Mouse (Mus musculus) kidney, postnatal 10 days (tissue): ENCODE results near the gene Dpp8.

Experiments used
- DNase-seq: peaks from one replicate; pipeline ENCODE4 v3.0.0; 2021; ENCODE audit warnings: mixed read lengths

Gene Dpp8

DNA sequence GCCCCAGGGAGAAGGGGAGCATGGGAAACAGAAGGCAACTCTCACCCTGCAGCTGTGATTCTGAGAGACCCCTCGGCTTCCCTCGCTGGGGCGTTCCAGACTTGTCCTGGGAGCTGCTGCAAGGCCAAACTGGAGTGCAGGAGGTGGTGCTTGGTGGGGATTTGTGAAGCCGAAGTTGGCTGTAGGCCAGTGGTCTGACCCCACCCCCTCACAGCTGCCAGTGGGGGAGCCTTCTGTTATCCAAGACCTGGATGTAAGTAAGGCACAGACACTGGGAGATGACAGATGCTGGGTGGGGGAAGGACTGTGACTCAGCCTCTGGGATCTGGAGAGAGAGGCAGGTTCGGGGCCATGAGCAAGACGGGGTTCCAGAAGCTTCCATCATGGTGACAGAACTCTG is 62.0 kb downstream of the Dpp8 start:
- peak; percentile 76 for DNase-seq

DNA sequence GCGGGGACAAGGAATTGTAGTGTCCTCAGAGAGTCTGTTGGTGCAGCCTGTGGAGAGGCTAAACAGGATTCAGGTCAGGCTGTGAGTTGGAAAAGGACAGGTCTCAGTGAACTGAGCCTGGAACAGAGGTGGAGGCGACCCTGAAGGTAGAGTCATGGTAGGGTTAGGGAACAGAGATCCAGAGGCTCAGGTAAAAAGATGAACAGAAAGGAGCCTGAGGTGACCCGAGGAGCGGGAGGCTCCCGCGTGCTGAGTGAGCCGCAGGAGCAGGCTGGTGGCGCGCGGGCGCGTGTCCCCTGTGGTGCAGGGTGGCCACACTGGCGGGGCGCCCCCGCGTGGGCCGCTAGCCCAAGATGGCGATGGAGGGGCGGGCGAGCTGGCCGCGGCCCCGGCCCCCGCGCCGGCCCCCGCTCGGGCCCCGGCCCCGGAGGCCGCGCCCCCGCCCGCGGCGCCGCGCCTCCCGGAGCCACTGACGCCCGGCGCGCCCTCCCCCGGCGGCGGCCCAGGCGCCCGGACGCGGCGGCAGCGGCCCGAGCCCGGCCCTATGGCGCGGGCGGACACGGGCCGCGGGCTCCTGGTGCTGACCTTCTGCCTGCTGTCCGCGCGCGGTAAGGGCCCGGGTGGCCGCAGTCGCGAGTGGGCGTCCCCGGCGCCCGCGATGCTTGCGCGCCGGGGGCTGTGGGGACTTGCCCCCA is 68.9 kb downstream of the Dpp8 start, which contains the start of gene Igdcc4:
TSS of gene Igdcc4 (plus strand) at position 496 of the 695 bp plus-strand sequence.
- peak; percentile 44 for DNase-seq

DNA sequence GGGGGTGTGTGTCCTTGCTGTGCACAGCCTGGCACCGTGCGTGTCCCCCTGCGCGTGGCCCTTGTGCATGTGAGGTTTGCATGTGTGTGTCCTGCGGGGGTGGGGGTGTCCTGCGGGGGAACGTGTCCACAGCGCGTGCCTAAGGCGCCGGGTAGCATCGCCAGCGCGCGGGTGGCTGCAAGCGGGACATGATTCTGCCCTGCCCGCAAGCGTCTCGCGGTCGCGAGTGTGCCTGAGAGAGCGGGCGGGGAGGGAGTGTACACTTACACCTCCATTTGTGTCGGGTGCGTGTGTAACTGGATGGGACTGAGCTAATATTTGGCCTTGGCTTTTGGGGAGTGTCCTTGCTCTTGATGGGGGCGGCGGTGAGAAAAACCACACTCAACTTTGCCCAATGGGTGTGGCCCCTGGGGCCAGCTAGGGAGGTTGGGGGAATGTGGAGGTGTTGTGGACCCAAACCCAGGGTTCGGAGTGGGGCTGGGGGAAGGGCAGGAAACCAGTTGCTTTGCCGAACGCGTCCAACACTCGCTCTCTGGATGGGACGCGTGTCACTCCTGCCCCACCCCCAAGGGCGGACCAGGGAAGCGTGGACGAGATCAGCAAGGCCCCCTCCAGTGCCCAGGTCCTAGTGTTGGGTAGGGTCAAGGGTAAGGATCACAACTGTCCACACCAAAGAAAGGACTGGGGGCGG is 69.6 kb downstream of the Dpp8 start:
- DNase-seq, result peak; percentile 74

DNA sequence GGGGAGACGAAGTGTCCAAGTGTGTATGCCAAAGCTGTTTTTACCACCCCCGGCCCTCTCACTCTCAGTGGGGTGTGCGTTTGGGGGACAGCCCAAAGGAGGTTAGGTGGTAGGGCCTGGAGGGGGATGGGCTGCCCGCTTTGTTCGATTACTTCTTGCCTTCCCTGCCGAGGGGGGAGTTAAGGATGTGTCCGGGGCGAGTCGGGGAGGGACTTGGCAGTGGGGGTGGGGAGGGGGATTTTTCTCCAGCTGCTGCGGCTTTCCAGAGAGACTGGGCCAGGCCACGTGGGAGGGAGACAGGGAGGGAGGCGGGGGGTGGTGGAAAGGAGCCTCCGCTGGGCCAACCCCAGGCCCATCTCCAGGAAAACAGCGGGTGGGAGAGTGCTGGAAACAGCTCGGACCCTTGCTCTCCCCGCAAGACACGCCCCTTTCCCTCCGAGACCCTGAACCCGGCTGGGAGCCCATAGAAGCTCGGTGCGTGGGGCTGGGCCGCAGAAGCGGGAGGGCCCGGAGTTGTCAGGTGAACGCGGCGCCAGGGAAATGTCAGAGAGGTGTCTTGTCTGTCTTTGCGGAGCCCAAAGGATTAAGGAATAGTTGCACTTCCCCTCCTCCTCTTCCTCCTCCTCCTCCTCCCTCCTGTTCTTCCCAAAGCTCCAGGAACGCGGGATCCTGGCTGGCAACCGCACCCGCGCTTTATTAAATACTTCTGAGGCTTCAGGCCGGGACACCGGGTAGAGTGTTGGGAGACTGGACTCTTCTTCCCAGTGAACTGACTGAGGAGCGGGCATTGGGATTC is 70.4 kb downstream of the Dpp8 start:
- peak; percentile 76 for DNase-seq

DNA sequence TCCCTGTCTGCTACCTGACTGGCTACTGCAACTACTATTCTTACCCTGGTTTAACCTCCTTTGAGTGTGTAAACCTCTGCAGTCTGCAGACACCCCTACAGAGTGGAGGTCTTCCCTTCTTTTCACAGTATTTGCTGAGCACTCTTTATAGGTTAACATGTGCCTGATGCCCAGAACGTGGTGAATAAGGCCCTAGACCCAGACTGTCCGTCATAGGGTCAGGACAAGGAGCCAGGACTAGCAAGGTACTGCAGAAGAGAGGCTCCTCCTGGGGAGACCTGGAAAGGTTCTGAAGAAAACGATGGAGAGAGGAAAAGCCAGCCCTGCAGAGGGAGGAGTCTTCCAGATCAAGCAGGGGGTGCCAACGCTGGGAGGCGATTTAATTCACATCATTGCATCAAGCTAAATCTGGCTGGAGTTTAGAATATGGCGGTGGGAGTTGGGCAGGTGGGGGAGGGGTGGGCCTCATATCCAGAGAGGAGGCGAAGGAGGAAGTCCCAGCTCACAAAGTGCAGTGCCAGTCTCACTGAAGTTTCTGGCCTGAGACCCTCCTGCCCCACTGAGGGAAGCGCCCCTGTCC is 71.0 kb downstream of the Dpp8 start:
- no peak for DNase-seq

DNA sequence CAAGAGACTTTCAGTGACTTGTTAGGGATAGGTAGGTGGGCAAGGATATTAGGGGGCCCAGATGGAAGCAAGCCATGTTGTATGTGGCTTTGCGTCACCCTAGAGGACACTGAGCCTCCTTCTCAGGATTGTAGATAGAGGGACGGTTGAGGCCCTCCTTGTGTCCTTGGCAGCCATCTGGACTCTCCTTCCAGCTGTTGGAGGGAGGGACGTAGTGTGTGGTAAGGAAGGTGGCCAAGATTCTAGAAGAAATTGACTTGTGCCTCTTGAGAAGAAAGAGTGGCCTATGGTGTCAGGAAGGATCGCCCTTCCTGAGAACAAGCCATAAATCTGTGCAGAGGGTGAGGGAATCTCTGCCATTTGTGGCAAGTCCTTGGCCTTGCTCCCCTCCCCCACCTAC is 74.6 kb downstream of the Dpp8 start:
- no peak for DNase-seq

DNA sequence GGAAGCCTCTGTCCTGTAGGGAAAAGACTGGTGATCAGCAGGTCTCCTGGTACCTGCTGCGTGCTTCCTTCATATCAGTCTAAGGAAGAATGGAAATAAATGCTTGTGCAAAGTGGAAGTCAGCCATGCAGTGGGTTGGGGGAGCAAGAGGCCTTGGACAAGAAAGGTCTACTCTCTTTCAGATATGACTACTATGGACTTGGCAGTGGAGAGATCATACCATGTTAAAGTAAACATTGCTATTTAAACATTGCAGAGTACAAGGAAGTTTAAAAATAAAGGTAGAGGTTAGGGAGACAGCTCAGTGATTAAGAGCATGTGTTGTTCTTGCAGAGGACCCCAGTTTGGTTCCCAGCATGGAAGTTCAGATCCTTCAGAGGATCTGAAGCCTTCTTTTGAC is 75.7 kb downstream of the Dpp8 start:
- no peak for DNase-seq

DNA sequence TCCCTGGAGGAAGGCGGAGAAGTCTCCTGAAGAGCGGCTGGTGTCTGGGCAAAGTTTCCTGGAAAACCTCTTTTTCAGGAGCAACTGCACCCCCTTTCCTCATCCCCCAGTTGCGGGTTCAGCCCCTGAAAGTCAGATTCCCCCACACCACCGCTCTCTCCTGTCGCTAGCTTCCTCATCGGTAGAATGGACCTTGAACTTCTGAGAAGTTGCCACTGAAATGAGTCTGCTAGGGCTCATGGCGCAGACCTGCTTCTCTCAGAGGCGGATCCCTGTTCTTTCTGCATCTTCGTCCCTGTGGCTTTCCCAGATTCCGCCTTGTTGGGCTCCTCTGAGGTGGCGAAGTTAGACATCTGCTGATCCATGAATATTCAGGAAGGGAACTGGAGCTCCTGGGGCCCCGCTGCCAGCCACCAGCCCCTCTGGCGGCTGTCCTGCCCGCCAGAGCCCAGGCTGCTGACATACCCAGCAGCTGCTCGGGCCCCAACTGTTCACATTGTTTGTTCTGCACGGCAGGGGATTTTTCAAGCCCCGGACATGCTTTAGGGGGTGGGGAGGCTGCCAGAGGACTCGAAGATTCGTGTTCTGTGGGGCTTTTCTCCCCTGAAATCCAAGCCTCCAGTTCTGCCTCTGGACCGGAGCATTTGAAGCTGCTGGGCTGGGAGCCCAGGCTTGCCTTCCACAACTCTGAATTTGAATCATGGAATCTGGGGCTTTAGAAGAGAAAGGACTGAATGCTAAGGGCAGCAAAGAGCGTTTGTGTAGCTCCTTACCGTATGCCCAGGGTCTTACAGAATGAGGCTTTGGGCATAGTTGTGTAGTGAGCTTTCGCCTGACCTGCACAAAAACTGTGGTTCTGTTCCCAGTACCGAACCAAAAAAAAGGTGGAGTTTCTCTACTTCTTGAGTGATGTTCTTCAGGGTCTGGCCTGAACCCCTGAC is 77.2 kb downstream of the Dpp8 start:
- peak; percentile 17 for DNase-seq

DNA sequence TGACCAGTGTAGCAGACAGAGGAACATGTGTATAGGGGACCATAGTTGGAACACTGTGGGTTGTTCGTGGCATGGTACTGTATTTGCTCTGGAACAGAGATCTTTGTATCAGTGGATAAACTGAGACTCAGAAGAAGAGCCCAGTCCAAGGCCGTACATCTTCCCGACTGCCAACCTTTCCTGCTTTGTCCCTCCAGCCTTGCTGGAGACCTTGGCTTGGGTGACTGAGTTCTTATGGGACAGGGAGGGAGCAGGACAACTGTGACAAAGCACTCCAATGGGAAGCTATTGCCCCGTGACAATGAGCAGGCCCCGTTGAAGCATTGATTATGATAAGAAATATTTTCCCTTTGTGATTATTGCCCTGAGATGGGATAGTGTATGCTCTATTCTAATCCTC is 79.5 kb downstream of the Dpp8 start:
- DNase-seq, result no peak

DNA sequence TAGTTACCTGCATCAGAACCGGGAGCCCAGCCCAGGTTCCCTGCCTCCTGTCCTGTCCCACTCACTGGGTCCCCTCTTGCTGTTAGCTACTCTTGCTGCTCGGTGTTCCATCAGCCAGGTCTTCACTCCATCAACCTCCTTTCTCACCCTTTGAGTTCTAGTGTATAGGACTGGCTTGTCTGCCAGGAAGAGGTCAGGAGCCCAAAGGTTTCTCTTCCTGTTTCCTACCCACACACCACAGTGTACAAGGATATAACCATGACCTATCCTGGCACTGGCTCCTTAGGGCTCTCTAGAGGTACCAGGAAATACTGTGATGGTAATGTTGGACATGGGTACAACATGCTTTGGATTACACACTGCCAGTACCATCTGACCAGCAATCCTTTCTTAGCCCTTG is 81.5 kb downstream of the Dpp8 start:
- no peak for DNase-seq

DNA sequence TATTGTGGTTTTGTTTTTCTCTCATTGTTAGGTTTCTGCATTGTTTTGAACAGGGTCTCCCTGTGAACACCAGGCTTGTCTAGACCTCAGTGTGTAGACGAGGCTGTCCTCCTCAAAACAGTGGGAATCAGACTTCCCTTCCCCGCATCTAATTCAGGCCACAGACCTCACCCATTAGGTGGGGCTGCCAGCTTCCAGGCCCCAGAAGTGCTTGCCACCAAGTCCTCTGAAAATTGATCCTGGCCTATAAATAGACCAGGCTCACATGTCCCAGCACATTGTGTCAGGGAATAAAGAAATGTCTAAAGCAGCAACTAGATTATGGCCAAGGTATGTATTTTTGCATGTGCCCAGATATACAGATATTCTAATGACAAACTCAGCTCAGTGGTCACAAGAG is 83.7 kb downstream of the Dpp8 start:
- no peak for DNase-seq

DNA sequence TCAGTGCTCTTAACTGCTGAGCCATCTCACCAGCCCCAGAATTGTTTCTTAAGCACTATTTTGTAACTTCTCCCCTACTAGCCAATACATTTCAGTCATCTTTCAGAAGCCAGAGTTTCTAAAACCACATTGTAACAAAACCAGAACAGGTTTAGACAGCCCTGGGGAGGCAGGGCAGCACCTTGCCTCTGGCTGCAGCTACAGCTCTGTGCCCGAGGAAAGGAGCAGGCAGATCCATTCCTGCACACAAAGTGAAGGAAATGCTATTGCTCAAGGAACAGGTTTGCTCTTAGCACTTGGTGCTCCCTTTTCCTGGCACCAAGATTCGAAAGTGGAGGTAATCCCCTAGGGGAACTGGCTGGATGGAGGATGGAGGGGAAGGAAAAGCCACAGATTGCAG is 85.3 kb downstream of the Dpp8 start:
- DNase-seq, result no peak

DNA sequence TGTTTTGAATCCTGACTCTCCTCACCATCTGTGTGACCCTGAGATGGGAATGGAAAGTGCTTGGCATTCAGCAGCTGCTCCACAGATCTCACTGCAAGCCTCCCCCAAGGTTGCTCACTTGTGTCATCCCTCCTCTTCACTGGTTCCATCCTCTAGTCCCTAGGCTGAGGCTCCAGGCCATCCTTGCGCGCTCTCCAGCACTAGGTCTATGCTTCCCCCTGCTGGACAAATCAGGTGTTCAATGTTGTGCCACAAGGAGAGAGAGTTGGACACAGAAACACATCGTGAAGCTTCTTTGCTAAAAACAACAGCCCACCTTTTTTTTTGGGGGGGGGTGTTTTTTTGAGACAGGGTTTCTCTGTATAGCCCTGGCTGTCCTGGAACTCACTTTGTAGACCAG is 88.7 kb downstream of the Dpp8 start:
- peak; percentile 86 for DNase-seq

DNA sequence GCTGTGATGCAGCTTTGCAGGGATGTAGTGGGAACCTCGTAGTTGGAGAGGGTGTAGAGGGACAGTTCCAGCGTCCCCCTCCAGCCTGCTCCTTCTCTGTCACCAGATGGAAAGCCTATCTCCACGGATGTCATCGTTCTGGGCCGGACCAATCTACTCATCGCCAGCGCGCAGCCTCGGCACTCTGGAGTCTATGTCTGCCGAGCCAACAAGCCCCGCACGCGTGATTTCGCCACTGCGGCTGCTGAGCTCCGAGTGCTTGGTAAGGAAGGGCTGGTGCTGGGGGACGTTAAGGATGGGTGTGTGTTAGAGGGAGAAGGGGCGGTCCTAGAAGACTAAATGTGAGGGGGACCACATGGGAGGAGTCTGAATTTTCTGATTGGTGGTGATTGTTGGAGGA is 90.3 kb downstream of the Dpp8 start:
- peak; percentile 51 for DNase-seq

DNA sequence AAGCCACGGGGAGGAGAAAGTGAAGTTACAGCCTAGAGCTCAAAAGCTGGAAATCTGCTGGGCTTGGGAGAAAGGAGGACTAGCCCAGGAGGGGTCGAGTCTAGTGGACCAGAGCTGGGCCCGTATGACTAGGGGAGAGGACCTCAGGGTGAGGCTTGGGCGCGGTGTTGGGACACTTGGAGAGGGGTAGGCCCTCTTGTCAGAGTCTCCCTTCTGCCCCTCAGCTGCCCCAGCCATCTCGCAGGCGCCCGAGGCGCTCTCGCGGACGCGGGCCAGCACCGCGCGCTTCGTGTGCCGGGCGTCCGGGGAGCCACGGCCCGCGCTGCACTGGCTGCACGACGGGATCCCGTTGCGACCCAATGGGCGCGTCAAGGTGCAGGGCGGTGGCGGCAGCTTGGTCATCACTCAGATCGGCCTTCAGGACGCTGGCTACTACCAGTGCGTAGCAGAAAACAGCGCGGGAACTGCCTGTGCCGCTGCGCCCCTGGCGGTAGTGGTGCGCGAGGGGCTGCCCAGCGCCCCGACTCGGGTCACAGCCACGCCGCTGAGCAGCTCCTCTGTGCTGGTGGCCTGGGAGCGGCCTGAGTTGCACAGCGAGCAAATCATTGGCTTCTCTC is 91.4 kb downstream of the Dpp8 start:
- peak; percentile 83 for DNase-seq

DNA sequence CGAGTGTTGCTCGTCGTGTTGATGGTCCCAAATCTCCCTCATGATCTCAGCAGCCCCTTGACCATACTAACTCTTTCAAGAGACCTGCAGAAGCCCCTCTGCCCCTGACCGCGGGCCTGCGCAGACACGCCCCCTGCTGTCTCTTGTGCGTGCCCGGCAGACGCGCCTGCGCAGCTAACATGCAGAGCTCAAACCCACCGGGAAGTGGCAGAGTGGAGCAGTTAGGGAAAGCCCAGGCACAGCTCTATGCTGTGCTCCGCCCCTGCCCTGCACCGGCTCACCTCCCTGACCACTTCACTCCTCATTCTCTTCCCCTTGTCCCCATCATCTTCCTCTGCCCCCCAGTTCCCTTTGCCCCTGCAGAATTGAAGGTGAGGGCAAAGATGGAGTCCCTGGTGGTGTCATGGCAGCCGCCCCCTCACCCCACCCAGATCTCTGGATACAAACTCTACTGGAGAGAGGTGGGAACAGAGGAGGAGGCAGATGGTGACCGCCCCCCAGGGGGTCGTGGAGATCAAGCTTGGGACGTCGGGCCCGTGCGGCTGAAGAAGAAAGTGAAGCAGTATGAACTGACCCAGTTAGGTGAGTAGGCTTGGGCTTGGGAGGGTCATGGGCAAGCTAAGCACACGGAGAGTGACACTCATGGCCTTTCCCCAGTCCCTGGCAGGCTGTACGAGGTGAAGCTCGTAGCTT is 96.1 kb downstream of the Dpp8 start:
- peak; percentile 66 for DNase-seq

DNA sequence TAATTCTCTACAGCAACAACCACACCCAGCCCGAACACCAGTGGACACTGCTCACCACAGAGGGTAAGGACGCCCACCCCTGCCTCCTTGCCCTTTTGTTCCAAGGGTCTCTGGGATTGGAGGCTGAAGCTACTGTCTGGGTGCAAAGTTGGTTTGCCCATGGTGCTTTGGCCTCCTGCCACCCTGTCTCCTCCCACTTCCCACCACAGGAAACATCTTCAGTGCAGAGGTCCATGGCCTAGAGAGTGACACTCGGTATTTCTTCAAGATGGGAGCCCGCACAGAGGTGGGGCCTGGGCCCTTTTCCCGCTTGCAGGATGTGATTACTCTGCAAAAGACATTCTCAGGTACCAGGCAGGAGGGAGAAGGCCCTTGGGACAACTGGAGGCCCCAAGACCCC is 99.5 kb downstream of the Dpp8 start:
- DNase-seq, result peak; percentile 56
